Mouse (Mus musculus) liver, embryonic 14.5 days (tissue): ENCODE data around the gene Nr1h2.

Source experiments
- CTCF ChIP-seq: IDR thresholded peaks from 2 replicates; pipeline ENCODE4 v1.5.1; 2016; ENCODE audit warnings: antibody characterized with exemption, low read depth, control low read depth
- EP300 ChIP-seq: IDR thresholded peaks from 2 replicates; pipeline ENCODE4 v1.6.1; 2016; ENCODE audit warnings: antibody characterized with exemption, low read depth

DNA sequence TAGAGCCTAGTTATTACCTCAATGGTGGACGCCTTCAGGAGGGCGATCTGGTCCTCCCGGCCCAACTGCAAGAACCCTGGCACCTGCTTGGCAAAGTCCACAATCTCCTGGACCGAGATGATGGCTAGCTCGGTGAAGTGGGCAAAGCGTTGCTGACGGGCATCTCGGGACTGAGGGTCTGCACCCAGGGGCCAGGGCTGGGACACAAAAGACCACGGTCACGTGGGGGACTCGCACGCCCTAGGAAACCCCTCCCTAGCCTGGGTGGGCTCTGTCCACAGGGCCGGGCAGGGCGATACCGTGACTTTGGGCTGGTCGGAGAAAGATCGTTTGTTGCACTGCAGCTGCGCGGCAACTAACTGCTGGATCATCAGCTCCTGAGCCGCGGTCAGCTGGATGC lies 2.5 kb downstream of the Nr1h2 start:
- TF ChIP-seq CTCF (no peak), EP300 (no peak)
